In the genomic region with DNA sequence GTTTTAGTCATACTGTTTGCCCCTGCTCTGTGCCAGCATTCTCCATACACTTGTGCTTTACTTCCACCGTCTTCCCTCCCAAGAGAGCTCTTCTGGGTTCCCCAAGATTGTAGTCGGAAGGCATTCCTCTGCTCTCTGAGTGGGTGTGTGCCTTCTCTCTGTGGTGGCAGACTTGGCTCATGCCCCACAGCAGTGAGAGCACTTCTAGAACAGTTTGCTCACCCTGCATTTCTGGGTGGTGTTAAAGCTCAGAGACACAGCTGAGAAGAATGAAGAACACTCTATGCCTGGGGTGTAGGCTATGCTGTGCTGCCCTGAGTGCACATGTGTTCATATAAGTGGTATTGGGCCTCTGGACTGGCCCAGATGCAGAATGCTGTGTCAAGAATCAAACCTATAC, we compare ENCODE assay signal across 22 mouse cellular contexts. TPM values are rescaled to one million over a fixed set of nuclear protein-coding genes. Genes with fewer than 3 reads are reported as not detected.
DNase-seq lines count a peak whose midpoint lies in the region; ATAC-seq lines count a peak whose summit lies in the region.
"Had no signal": no experiment of that assay in that cellular context is flagged by ENCODE, and none has a peak within 500 bp of the region (broad histone marks: within the 10 kb centered on the region; RNA-seq: fewer than 3 reads in every experiment).

No protein-coding gene starts in this region.

- H3K9ac ChIP-seq in intestine, embryonic 16.5 days (ENCODE audit: low read depth, low read length): no peak overlapping the region
- H3K9ac ChIP-seq: embryonic facial prominence, embryonic 13.5 days; heart, embryonic 15.5 days; hindbrain, embryonic 14.5 days; liver, embryonic 13.5 days had no signal

- no peaks in the 10 kb centered on the region for H3K4me1 ChIP-seq in intestine, embryonic 16.5 days (ENCODE audit: control insufficient read depth, insufficient read depth, low read length)
- H3K4me1 ChIP-seq: embryonic facial prominence, embryonic 13.5 days; heart, embryonic 15.5 days; limb, embryonic 10.5 days; liver, embryonic 13.5 days had no signal

- H3K27me3 ChIP-seq in intestine, embryonic 16.5 days (replicated peaks; ENCODE audit: control insufficient read depth, insufficient read depth, low read length): no peaks in the 10 kb centered on the region
- H3K27me3 ChIP-seq: embryonic facial prominence, embryonic 13.5 days; heart, embryonic 15.5 days; liver, embryonic 13.5 days had no signal

- no peak overlapping the region for H3K4me2 ChIP-seq in intestine, embryonic 16.5 days (ENCODE audit: low read depth, low read length)
- H3K4me2 ChIP-seq: embryonic facial prominence, embryonic 13.5 days; heart, embryonic 15.5 days; hindbrain, embryonic 14.5 days; liver, embryonic 13.5 days had no signal

- no peaks in the 10 kb centered on the region for H3K36me3 ChIP-seq in intestine, embryonic 16.5 days (ENCODE audit: control insufficient read depth, insufficient read depth, low read length)
- H3K36me3 ChIP-seq: embryonic facial prominence, embryonic 13.5 days; heart, embryonic 15.5 days; limb, embryonic 10.5 days; liver, embryonic 13.5 days had no signal

- no peak overlapping the region for H3K27ac ChIP-seq in intestine, embryonic 16.5 days (ENCODE audit: low read length)
- H3K27ac ChIP-seq: embryonic facial prominence, embryonic 13.5 days; heart, embryonic 15.5 days; hindbrain, embryonic 14.5 days; limb, embryonic 10.5 days; liver, embryonic 13.5 days had no signal

- no peaks in the 10 kb centered on the region for H3K9me3 ChIP-seq in intestine, embryonic 16.5 days (ENCODE audit: control insufficient read depth, low read length)
- H3K9me3 ChIP-seq: embryonic facial prominence, embryonic 13.5 days; heart, embryonic 15.5 days; limb, embryonic 10.5 days; liver, embryonic 13.5 days had no signal

- WGBS in intestine, embryonic 16.5 days: 66% methylated on average over 2 of the region's 2 CpGs

- ATAC-seq in intestine, embryonic 16.5 days: no peak
- ATAC-seq: activated CD4-positive, CD25-positive, alpha-beta regulatory T cell, adult 4 months had no signal

- DNase-seq in layer of hippocampus, adult 8-10 months (ENCODE audit: low spot score in 2 of 2): peak; percentile 19
- no peak for DNase-seq in layer of hippocampus, postnatal 25 days (ENCODE audit: extremely low spot score in 1 of 2, low spot score in 1 of 2)
- DNase-seq in frontal cortex, adult 2 months (ENCODE audit: extremely low spot score in 1 of 2, low spot score in 1 of 2): peak; percentile 78 to 79
- peak; percentile 71 to 73 for DNase-seq in lung, adult 18-20 months
- peak; percentile 76 for DNase-seq in lung, postnatal 36 days
- no peak for DNase-seq in cerebellum, adult 18-20 months
- DNase-seq in c-Kit-positive CD71-positive TER-119-positive erythroid progenitor cells, embryonic 14.5 days (ENCODE audit: low spot score): no peak
- DNase-seq: kidney, adult 11 months; kidney, postnatal 10 days; liver, embryonic 13.5 days had no signal

- H3K4me3 ChIP-seq in intestine, embryonic 16.5 days (ENCODE audit: low read length): no peak overlapping the region
- H3K4me3 ChIP-seq: embryonic facial prominence, embryonic 13.5 days; heart, embryonic 15.5 days; limb, embryonic 10.5 days; liver, embryonic 13.5 days had no signal

RNA-seq across cellular contexts. Expression of a gene that starts 13.6 kb away (rescaled TPM):
- total RNA-seq in layer of hippocampus, adult 8-10 months (2022): under 1 TPM in 1 of 4 experiments, not detected in 3; 0.52 TPM
- under 1 TPM; 0.42 to 0.56 TPM for total RNA-seq in layer of hippocampus, postnatal 25 days (2021)
- 0.14 and 0.80 TPM in 2 replicates for polyA plus RNA-seq in frontal cortex, adult 2 months (2012; rRNA removed)
- not detected in 2 replicates for polyA plus RNA-seq in intestine, embryonic 16.5 days (2015; fragmentation: Nextera tagmentation; extraction: Ambion mirVana)
- total RNA-seq: adrenal gland, postnatal 4 days; common myeloid progenitor, adult 5-6 weeks; megakaryocyte-erythroid progenitor cell, adult 5-6 weeks had no signal
- polyA plus RNA-seq: activated CD4-positive, CD25-positive, alpha-beta regulatory T cell, adult 4 months; embryonic facial prominence, embryonic 13.5 days; gonadal fat pad, adult 2 months; heart, embryonic 15.5 days; limb, embryonic 10.5 days; liver, embryonic 13.5 days; testis, adult 2 months; urinary bladder, adult 2 months had no signal

RNA-seq across cellular contexts. Expression of a gene that starts 15.6 kb away (rescaled TPM):
- total RNA-seq in layer of hippocampus, adult 8-10 months (2022): 10 to 100 TPM; 29.0 to 37.5 (median 35.6) TPM
- total RNA-seq in layer of hippocampus, postnatal 25 days (2021): 10 to 100 TPM; 40.4 to 42.1 TPM
- 29.2 and 35.3 TPM in 2 replicates for polyA plus RNA-seq in frontal cortex, adult 2 months (2012; rRNA removed)
- 7.5 and 8.8 TPM in 2 replicates for polyA plus RNA-seq in intestine, embryonic 16.5 days (2015; fragmentation: Nextera tagmentation; extraction: Ambion mirVana)
- total RNA-seq: common myeloid progenitor, adult 5-6 weeks; megakaryocyte-erythroid progenitor cell, adult 5-6 weeks had no signal

Comparison
In these comparisons a context has a peak if more than half of its experiments do, and no peak if none do; other contexts are left out.
1. DNase-seq: peak in layer of hippocampus, adult 8-10 months (2 of 2), frontal cortex, adult 2 months (2 of 2), lung, adult 18-20 months (2 of 2) and lung, postnatal 36 days (single experiment); none in layer of hippocampus, postnatal 25 days (0 of 2), cerebellum, adult 18-20 months (0 of 2) and c-Kit-positive CD71-positive TER-119-positive erythroid progenitor cells, embryonic 14.5 days (single experiment).